Mouse (Mus musculus) adrenal gland (tissue): ENCODE measurements around the gene Dbp.

Experiments used
- intact Hi-C: fragments of 180-260 bp; cut with DNase I; formaldehyde crosslinking; loops from one replicate; pipeline ENCODE4 v1.15.1; 2025

Dbp gene

GRCm38 (mm10) chr7:45710477-45711191 is 5.7 kb downstream of the Dbp start:
- intact Hi-C loops: no loop called here

- intact Hi-C loops: no loop called here
Observed at GRCm38 (mm10) chr7:45711316-45712021, 6.6 kb downstream of the Dbp start.

- intact Hi-C loops: no loop called here
Observed at GRCm38 (mm10) chr7:45712022-45712757, 7.3 kb downstream of the Dbp start.

- intact Hi-C loops: no loop called here
Observed at GRCm38 (mm10) chr7:45713396-45713795, 8.5 kb downstream of the Dbp start.

GRCm38 (mm10) chr7:45713881-45714520 is 9.1 kb downstream of the Dbp start:
- intact Hi-C loops: no loop called here

GRCm38 (mm10) chr7:45714630-45715089 is 9.8 kb downstream of the Dbp start:
- intact Hi-C loops: no loop called here

GRCm38 (mm10) chr7:45715090-45715708 is 10.3 kb downstream of the Dbp start, which contains the start of gene Rpl18:
Gene Rpl18 (plus strand): TSS chr7:45715457.
- intact Hi-C loops: no loop called here

- intact Hi-C loops: no loop called here
Observed at GRCm38 (mm10) chr7:45715741-45716459, 11.0 kb downstream of the Dbp start.

GRCm38 (mm10) chr7:45716460-45716857 is 11.6 kb downstream of the Dbp start:
- intact Hi-C loops: no loop called here

- intact Hi-C loops: no loop called here
Observed at GRCm38 (mm10) chr7:45716952-45717917, 12.3 kb downstream of the Dbp start.

GRCm38 (mm10) chr7:45717918-45718297 is 13.0 kb downstream of the Dbp start, which contains the start of gene Sphk2:
Gene Sphk2 (minus strand): TSS chr7:45718002.
- intact Hi-C loops: no loop called here

GRCm38 (mm10) chr7:45718331-45718730 is 13.4 kb downstream of the Dbp start:
- intact Hi-C loops: no loop called here

- intact Hi-C loops: no loop called here
Observed at GRCm38 (mm10) chr7:45719180-45719579, 14.3 kb downstream of the Dbp start.

- intact Hi-C loops: no loop called here
Observed at GRCm38 (mm10) chr7:45719738-45720412, 15.0 kb downstream of the Dbp start.

- intact Hi-C loops: no loop called here
Observed at GRCm38 (mm10) chr7:45720413-45721233, 15.7 kb downstream of the Dbp start, which contains the start of gene Fam83e. Gene Fam83e (plus strand): TSS chr7:45721212.

- intact Hi-C loops: no loop called here
Observed at GRCm38 (mm10) chr7:45721234-45721571, 16.3 kb downstream of the Dbp start.

- intact Hi-C loops: no loop called here
Observed at GRCm38 (mm10) chr7:45721642-45722347, 16.9 kb downstream of the Dbp start.
